Mouse (Mus musculus): Measurements from ENCODE around the gene Olfr750.

DNA sequence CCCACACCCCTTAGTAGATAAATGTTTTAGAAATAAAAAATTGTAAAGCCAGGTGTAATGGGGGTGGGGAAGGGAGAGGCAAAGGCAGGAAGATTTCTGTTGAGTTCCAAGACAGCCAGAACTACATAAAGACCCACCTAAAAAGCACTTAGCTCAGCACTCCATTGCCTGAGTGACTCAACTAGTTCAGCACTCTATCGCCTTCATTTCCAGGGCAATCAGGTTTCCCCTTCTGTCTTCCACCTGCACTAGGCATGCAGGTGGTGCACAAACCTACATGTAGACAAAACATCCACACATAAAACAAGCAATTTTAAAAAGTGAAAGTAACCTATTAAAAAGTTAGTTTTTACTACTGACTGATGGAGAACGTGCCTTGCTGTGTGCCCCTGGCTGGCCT lies 10.9 kb upstream of the Olfr750 start:
- no peak for TF ChIP-seq CTCF (IDR thresholded peaks at IDR 0.05; ENCODE audit: extremely low read depth, insufficient read length, insufficient replicate concordance, low read depth, low read length)
- no peak for TF ChIP-seq POLR2A (IDR thresholded peaks at IDR 0.05; ENCODE audit: low read depth, low read length)

Measured in small intestine, adult 2 months (tissue).